Mouse (Mus musculus): ENCODE measurements around the gene Clpb. TPM values are rescaled to one million over a fixed set of nuclear protein-coding genes. Genes with fewer than 3 reads are reported as not detected.
A peak's percentile ranks its signal among the peaks of the same experiment; 100 is the strongest.
"Not testable (repeated sequence)": the region's sequence is repeated elsewhere in the genome, so short reads cannot be mapped to it uniquely, and the experiment has no call there.

Gene Clpb
- total RNA-seq (2021): 10 to 100 TPM; 61.6 to 69.5 TPM
- long read RNA-seq, experiment 1, full-length matches to known transcripts: 137 of 158 reads
- long read RNA-seq, experiment 1, partial matches to known transcripts: 10 of 158 reads
- long read RNA-seq, experiment 1, other reads (novel, unspliced or antisense): 11 of 158 reads
- long read RNA-seq, experiment 2, full-length matches to known transcripts: 161 of 175 reads
- long read RNA-seq, experiment 2, partial matches to known transcripts: 7 of 175 reads
- long read RNA-seq, experiment 2, other reads (novel, unspliced or antisense): 7 of 175 reads

DNA sequence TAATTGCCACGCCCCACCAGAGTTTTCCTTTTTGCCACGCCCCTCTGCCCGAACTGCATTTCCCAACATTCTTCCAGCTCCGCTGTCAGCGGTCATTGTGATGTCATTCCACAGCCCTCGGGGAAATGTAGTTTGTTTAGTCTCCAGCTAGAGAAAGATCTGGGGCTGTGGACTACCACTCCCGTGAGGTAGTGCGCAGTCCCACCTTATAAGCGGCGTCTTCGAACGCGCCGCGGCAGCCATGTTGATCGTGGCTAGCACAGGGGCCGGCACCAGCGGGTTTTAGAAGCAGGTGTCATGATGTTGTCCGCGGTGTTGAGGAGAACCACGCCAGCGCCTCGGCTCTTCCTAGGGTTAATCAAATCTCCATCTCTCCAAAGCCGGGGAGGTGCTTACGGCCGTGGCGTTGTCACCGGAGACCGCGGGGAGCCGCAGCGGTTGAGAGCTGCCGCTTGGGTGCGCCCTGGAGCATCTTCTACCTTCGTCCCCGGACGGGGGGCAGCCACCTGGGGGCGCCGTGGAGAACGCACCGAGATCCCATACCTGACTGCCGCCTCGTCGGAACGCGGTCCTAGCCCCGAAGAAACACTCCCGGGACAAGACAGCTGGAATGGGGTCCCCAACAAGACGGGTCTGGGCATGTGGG, at the start of gene Clpb:
Clpb (plus strand) TSS at position 120 of the 646 bp plus-strand sequence.
- intact Hi-C loops (cut with DNase I): loop anchor here (5.0 kb wide), 1 partner anchor 234 kb away; no protein-coding TSS in a partner anchor
- peak; percentile 87 to 92 for DNase-seq

DNA sequence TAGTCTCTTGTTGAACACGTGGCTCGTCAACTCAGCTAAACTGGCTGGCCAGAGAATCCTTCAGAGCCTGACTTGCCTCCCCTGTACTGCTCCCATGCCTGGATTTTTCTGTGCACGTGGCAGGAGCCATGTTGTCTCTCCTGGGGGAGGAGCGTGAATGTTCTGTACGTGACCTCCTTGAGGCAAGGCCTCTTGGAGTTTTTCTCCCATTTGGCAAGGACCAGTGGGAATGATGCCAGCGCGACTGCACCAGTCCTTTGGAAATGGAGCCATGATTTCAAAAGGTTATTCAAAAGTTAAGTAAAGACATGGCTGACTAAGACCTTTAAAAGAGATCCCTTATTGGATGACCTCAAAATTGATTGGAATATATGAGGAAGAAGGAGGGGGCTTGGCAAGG, 48.0 kb upstream of the Clpb start:
- DNase-seq: peak in 1 of 2 experiments; percentile 5

DNA sequence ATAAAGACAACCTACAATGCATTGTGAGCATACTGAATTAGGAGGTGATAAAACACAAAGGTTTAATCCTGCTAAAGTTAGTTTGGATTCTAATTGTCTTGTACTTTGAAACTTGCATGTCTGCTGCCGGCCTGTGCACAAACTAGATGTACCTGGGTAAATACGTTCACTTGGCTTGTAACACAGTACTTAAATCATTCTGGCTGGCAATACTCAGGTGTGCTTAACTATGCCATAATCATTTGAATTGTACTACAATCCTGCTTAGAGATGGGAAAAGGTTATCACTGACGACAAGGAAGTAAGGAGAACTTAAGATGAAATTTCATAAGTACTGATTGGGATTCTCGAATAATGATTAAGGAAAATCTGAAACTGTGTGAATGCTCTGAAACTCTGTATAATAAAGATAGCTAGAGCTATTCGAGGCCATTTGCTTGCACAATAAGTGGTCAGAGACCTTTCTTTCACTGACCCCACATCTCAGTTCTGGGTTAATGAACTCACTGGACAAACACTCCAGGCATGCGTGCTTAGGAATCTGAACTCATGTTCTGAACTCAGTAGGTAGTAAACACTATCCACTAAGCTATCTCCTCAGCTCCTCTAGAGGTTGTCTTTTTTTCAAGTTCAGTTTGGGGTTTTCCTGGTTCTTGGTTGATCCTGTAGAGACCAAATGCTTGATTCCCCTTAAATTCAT, 47.1 kb upstream of the Clpb start:
- intact Hi-C loops (cut with DNase I): loop anchor here (5.0 kb wide), 1 partner anchor 69 kb away; no protein-coding TSS in a partner anchor
- no peak for DNase-seq

More for the DNA sequence above, 48.0 kb upstream of the Clpb start:
- intact Hi-C loops (cut with DNase I): loop anchor here (5.0 kb wide), 1 partner anchor 68 kb away; no protein-coding TSS in a partner anchor

- intact Hi-C loops (cut with DNase I): loop anchor here (5.0 kb wide), 1 partner anchor 70 kb away; no protein-coding TSS in a partner anchor
- DNase-seq: no peak
These were observed 45.8 kb upstream of the Clpb start for GRCm38 (mm10) chr7:101617438-101618165.

- no peak for DNase-seq
- intact Hi-C loops (cut with DNase I): loop anchor here (5.0 kb wide), 1 partner anchor 71 kb away; no protein-coding TSS in a partner anchor
These were observed 45.2 kb upstream of the Clpb start for GRCm38 (mm10) chr7:101618273-101618672.

DNA sequence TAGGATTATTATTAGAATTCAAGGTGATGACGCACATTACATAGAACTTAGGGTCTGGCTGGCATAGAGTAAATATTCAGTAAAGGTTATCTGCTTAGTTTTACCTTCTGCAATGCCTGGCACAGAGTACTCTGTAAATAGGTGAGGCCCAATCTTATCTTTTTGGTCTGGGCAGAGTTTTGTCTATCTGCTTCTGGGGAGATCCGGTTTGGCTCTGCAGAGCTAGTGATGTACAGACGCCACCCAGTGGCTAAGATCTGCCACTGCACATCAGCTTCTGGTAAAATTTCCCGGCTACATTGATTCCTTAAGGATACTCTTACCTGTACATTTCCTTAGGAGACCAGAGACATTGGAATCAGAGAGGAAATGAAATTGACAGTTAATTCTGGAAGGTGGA, 43.1 kb upstream of the Clpb start:
- DNase-seq: peak; percentile 19 to 47
- intact Hi-C loops (cut with DNase I): loop anchor here (5.0 kb wide), 2 partner anchors 193 to 208 kb away; partner anchors contain the start of gene Gm45837

DNA sequence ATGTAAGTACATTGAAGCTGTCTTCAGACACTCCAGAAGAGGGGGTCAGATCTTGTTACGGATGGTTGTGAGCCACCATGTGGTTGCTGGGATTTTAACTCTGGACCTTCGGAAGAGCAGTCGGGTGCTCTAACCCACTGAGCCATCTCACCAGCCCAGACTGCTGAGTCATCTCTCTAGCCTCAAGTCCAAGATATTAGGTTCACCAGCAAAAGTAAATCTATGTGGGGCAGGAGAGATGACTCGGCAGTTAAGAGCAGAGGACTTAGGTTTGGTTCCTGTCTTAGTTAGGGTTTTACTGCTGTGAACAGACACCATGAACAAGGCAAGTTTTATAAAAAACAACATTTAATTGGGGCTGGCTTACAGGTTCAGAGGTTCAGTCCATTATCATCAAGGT, 41.6 kb upstream of the Clpb start:
- not testable (repeated sequence) for DNase-seq
- intact Hi-C loops (cut with DNase I): loop anchor here (5.0 kb wide), 2 partner anchors 195 to 210 kb away; partner anchors contain the start of gene Gm45837

DNA sequence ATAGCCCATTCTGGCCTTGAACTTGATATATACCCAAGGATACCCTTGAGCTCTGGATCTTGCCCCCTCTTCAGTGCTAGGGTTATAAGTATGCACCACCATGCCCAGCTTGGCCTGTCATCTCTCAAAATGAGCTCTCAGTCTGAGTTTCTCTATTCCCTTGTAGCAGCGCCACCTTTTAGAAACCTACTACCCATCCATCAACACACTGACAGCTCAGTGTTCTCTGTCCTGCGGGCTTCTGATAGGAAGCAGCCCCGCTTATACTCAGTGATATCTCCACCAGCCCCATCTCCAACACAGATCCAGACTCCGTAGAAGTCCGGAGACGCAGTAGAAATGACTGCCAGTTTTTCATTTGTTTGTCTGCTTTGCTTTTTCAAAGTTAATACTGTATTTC, 39.1 kb upstream of the Clpb start:
- no peak for DNase-seq
- intact Hi-C loops (cut with DNase I): loop anchor here (5.0 kb wide), 2 partner anchors 197 to 212 kb away; partner anchors contain the start of gene Gm45837

GRCm38 (mm10) chr7:101627166-101627565, 36.3 kb upstream of the Clpb start:
- DNase-seq; intact Hi-C loops (cut with DNase I): not testable (repeated sequence)

DNA sequence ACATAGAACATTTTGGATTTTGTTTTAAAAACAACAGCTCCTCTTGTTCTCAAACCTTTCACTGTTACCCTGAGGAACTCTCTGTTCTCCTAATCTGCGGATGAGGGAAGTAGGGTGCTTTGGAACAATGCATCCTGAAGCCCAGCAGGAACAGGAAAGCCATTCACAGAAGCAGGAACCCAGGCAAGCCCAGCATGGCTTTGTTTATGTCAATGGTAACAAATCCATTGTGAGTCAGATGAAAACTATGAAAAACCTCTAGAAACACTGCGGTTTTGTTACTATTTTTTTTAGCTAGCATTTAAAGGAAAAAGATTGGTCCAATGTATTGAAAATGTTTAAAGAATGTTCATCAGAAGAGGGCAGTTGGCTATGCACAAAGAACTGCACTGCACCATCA, 35.0 kb upstream of the Clpb start:
- DNase-seq: no peak
- intact Hi-C loops (cut with DNase I): no loop called here

GRCm38 (mm10) chr7:101633629-101634177, 29.7 kb upstream of the Clpb start:
- no peak for DNase-seq
- intact Hi-C loops (cut with DNase I): no loop called here

- intact Hi-C loops (cut with DNase I): no loop called here
- DNase-seq: no peak
These were observed 28.9 kb upstream of the Clpb start for GRCm38 (mm10) chr7:101634513-101634912.

DNA sequence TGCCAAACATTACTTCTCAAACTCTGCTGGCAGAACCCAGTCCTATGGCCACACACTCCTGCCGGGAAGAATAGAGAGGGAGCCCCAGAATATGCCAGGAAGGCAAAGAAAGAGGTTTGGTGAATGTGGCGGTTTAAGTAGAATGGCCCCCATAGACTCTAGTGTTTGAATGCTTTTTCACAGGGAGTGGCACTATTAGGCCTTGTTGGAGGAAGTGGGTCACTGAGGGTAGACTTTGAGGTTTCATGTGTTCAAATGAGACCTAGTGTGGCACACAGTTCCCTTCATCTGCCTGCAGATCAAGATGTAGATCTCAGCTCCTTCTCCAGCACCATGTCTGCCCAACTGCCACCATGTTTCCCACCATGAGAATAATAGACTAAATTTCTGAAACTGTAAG, 27.4 kb upstream of the Clpb start:
- intact Hi-C loops (cut with DNase I): no loop called here
- no peak for DNase-seq

GRCm38 (mm10) chr7:101643879-101644278, 19.6 kb upstream of the Clpb start:
- no peak for DNase-seq

DNA sequence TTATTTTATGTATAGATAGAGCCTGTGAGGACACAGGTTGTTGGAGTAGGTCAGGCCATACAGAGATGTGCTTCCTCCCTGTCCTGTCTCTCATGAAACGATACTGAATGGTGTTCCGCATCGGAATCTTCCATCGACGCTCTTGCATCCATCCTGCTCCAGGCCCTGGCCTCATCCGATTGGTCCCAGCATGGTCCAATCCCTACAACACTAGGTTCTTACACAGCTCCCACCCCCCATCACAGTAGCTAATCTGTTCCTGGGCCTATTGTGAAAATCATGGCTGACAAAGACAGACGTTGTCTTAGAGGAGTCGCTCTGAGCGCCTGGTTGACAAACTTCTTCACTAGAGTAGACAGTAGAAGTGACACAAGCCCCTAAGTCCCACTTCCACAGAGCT, 13.7 kb upstream of the Clpb start:
- DNase-seq: no peak
- intact Hi-C loops (cut with DNase I): no loop called here

More at GRCm38 (mm10) chr7:101643879-101644278, 19.6 kb upstream of the Clpb start:
- intact Hi-C loops (cut with DNase I): no loop called here

GRCm38 (mm10) chr7:101650565-101650964, 12.9 kb upstream of the Clpb start:
- intact Hi-C loops (cut with DNase I): no loop called here

DNA sequence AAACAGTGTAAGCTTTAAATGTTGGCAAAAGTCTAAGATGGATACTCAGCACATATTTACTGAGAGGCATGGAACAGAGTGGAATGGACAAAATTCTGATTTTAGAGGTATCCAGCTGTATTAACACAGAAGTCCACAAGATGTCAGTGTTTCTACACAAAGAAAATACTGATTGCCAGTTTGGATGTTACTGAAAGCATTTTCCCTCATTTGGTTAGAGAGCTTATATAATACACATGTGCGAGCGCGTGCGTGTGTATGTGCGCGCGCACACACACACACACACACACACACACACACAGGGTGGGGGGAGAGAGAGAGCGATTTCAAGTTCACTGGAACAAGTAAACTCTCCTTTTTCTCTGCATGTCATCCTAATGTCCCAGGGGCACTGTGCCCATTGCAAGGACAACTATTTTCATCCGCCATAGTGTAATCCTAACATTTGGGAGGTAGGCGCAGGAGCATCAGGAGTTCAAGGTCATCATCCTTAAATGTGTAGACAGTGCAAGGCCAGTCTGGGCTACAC, 9.7 kb upstream of the Clpb start:
- peak in 1 of 2 experiments; percentile 16 for DNase-seq
- intact Hi-C loops (cut with DNase I): loop anchor here (2.0 kb wide), 1 partner anchor 425 kb away; no protein-coding TSS in a partner anchor

More at GRCm38 (mm10) chr7:101650565-101650964, 12.9 kb upstream of the Clpb start:
- peak in 1 of 2 experiments; percentile 21 for DNase-seq

DNA sequence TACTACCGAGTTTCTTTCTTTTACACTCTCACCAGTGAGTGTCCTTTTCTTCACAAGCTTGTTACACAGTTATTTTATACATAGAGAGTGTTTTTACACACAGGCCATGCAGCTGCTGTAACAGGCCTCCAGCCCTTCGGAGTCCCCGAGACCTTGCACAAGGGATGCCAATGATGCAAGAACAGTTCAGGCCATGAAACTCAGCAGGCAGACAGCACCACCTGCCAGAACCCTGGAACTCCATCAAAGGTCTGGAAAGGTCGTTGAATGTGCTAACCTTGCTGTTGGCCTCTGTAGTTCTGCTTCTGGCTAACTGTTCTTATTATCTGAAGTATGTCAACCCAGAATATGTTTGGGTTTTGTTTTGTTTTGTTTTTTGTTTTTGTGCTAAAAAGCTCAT, 8.5 kb upstream of the Clpb start:
- DNase-seq: no peak
- intact Hi-C loops (cut with DNase I): no loop called here

DNA sequence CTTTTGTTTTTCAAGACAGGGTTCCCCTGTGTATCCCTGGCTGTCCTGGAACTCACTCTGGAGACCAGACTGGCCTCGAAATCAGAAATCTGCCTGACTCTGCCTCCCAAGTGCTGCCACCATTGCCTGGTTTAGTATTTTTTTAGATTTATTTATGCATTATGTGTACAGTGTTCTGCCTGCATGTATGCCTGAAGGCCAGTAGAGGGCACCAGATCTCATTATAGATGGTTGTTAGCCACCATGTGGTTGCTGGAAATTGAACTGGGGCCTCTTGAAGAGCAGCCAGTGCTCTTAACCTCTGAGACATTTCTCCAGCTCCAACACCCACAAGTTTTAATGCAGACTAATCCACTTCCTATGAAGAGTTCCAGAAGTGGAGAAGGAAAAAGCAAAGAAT, 1.4 kb upstream of the Clpb start:
- intact Hi-C loops (cut with DNase I): loop anchor here (5.0 kb wide), 1 partner anchor 235 kb away; no protein-coding TSS in a partner anchor
- no peak for DNase-seq

Measured in heart, postnatal 14 days (tissue).